Mouse (Mus musculus): ENCODE data around the gene Fam131a. TPM values are rescaled to one million over a fixed set of nuclear protein-coding genes. Genes with fewer than 3 reads are reported as not detected.
"Not testable (repeated sequence)": the region's sequence is repeated elsewhere in the genome, so short reads cannot be mapped to it uniquely, and the experiment has no call there.

The Fam131a gene
- 42.2 and 48.6 TPM in 2 replicates for polyA plus RNA-seq (2015; fragmentation: Nextera tagmentation; extraction: Ambion mirVana)

DNA sequence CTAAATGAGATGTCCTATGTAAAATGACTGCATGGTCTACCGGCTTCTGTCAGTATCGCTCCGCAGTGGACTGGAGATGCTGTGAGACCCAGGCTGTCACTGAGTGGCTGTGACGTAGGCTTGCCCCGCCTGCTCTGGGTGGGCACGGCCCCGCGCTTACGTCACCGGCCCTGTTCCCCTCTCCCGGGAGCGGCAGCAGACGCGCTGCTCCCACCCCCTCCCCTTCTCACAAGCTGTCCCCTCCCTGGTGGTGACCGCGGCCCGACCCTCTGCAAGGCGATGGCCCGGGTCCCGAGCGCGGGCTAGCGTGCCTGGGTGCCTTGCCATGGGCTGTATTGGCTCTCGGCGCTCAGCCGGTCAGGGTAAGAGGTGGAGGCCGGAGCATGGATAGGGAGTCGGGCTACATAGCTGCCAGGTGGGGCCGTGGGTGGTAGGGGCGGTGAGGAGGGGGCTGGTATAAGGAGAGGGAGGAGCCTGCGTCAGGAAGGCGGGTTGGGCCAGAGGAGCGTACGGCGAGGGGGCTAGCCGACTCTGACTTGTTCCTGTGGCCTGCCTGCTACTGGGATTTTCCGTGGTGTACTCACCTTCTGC lies at the start of gene Fam131a:
Gene Fam131a (plus strand): TSS at position 131 of the 591 bp plus-strand sequence.
- WGBS, result under 1% methylated on average over 37 of the region's 37 CpGs
- peak; percentile 94 for ATAC-seq (ENCODE audit: low FRiP score)
- Histone ChIP-seq H3K4me2 (peak within 1 kb of the TSS; percentile 88), H3K9me3 (replicated peaks) (no peaks in the 10 kb centered on the region), H3K27ac (replicated peaks) (peak within 1 kb of the TSS; percentile 98), H3K4me3 (replicated peaks) (peak within 1 kb of the TSS; percentile 71), H3K27me3 (replicated peaks) (no peaks in the 10 kb centered on the region), H3K9ac (replicated peaks) (peak within 1 kb of the TSS; percentile 82), H3K4me1 (peaks cover 48% of the 10 kb centered on the region), H3K36me3 (peaks cover 40% of the 10 kb centered on the region)

DNA sequence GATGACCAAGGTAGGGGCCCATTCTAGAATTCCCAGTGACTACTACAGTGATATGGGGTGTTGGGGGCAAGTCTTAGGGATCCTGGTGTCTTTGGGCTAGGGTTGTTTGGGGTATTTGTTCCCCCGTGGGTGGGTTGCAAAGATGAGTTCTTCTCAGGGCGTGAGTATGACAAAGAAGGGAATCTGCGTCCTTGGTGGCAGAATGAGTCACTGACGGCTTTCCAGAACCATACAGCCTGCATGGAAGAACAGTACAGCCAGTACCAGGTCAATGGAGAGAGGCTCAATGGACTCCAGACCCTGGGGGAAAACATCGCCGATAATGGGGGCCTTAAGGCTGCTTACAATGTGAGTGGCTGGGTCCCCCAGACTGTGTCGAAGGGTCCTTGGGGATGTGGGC lies 49.1 kb upstream of the Fam131a start:
- Histone ChIP-seq H3K27me3 (replicated peaks) (no peaks in the 10 kb centered on the region), H3K4me3 (replicated peaks) (no peak overlapping the region), H3K4me2 (no peak overlapping the region), H3K4me1 (peaks cover 3% of the 10 kb centered on the region; the same call in 1 of the 2 replicates), H3K27ac (replicated peaks) (no peak overlapping the region), H3K9me3 (replicated peaks) (no peaks in the 10 kb centered on the region), H3K36me3 (peaks cover 29% of the 10 kb centered on the region), H3K9ac (replicated peaks) (no peak overlapping the region)
- no peak for ATAC-seq (ENCODE audit: low FRiP score)
- 91% methylated on average over 7 of the region's 7 CpGs for WGBS

DNA sequence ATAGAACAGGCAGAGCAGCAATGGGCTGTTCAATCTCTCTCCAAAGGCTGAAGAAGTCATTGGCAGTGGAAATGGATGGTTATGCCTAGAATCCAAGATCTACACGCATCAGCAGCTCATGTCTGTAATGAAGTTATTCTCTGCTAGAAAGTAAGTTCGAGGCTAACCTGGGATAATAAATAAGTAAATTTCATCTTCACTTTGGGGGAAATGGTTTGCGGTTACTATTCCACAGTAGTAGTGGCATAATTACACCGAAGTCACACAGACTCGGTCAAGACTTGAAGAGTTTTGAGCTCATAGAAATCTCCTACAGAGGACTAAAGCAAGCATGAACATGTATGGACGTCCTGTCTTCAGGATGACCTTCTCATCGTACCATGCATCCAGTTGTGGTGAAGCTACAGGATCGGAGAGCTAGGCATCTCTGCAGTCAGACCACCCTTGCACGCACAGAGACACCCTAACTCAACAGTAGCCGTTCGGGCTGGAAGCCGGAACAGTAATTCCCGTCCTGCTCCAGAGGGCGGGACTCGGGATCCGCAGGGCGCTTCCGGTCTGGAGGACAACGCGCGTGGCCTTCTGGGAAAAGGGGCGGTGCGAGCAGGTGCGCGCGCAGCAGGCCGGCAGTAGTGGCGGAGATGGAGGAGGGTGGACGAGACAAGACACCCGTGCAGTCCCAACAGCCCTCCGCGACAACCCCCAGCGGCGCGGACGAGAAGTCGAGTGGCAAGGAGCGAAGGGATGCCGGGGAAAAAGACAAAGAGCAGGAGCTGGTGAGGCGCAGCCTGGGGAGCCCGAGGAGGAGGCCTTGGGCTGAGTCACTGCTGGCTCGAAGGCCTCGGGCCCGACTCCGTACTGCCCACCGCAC lies 41.7 kb upstream of the Fam131a start, which contains the start of gene Psmd2:
Gene Psmd2 (plus strand): TSS at position 577 of the 871 bp plus-strand sequence.
- 2% methylated on average over 46 of the region's 46 CpGs for WGBS
- H3K27me3 ChIP-seq (replicated peaks), result no peaks in the 10 kb centered on the region
- peak within 1 kb of the TSS; percentile 88 for H3K4me2 ChIP-seq
- H3K4me1 ChIP-seq, result peaks cover 18% of the 10 kb centered on the region
- peak; percentile 97 for ATAC-seq (ENCODE audit: low FRiP score)
- peaks cover 22% of the 10 kb centered on the region for H3K36me3 ChIP-seq
- H3K27ac ChIP-seq (replicated peaks), result peak within 1 kb of the TSS; percentile 83
- H3K4me3 ChIP-seq (replicated peaks), result peak within 1 kb of the TSS; percentile 92
- no peaks in the 10 kb centered on the region for H3K9me3 ChIP-seq (replicated peaks)
- H3K9ac ChIP-seq (replicated peaks), result peak within 1 kb of the TSS; percentile 94

DNA sequence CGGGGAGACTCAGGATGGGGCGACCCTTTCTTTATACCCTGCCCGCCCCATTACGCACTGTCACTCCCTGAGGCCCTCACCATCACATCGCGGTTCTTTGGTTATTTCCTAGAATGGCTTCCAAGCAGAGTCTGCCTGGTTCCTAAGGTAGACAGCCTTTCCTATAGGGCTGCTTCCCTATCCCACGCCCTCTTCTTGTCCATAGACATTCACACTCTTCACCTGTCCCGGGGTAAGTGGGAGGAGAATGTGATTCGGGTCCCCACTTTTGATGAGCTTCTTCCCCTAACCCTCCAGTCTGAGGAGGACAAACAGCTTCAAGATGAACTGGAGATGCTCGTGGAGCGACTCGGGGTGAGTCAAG lies 41.1 kb upstream of the Fam131a start:
- WGBS, result 10% methylated on average over 12 of the region's 12 CpGs
- Histone ChIP-seq H3K9me3 (replicated peaks) (no peaks in the 10 kb centered on the region), H3K4me2 (peak overlapping the region; percentile 88), H3K4me1 (peaks cover 18% of the 10 kb centered on the region), H3K4me3 (replicated peaks) (peak overlapping the region; percentile 92), H3K9ac (replicated peaks) (peak overlapping the region; percentile 94), H3K27me3 (replicated peaks) (no peaks in the 10 kb centered on the region), H3K36me3 (peaks cover 28% of the 10 kb centered on the region), H3K27ac (replicated peaks) (peak overlapping the region; percentile 83)
- no peak; the same call in 1 of the 2 replicates for ATAC-seq (ENCODE audit: low FRiP score)

DNA sequence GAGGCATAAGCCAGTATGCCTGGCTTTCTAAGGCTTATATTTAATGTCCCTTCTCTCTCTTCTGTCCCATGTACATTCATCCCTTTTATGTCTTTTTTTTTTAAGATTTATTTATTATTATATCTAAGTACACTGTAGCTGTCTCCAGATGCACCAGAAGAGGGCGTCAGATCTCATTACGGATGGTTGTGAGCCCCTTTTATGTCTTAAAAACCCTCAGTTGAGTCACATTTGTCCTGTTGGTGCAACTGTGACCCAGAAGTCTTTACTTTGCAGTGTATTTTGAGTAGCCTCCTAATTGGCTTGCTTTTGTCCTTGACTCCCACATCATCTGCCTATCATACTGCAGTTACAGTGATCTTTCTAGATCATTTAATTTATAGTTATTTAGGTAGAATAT lies 39.7 kb upstream of the Fam131a start:
- H3K4me1 ChIP-seq, result peaks cover 18% of the 10 kb centered on the region
- H3K27me3 ChIP-seq (replicated peaks), result no peaks in the 10 kb centered on the region
- no peak for ATAC-seq (ENCODE audit: low FRiP score)
- WGBS, result 50% methylated on average over 2 of the region's 2 CpGs
- H3K4me3 ChIP-seq (replicated peaks), result no peak overlapping the region
- H3K27ac ChIP-seq (replicated peaks), result no peak overlapping the region
- H3K9me3 ChIP-seq (replicated peaks), result no peaks in the 10 kb centered on the region
- H3K4me2 ChIP-seq, result peak overlapping the region; percentile 88
- H3K36me3 ChIP-seq, result peaks cover 42% of the 10 kb centered on the region
- no peak overlapping the region for H3K9ac ChIP-seq (replicated peaks)

DNA sequence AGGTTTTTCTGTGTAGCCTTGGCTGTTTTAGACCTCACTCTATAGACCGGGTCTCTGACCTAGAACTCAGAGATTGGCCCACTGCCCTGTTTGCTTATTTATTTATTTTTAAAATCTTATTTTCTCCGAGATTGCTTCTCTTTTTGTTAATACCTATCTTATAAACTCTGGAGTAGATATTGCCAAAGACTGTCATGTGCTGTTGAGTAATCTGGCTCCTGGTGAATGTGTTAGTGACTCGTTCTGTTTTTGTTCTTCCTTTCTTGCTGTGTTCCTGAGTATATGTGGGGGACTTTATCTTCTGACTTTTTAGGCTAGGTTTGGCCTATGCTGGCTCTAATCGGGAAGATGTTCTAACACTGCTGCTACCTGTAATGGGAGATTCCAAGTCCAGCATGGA lies 35.4 kb upstream of the Fam131a start:
- peaks cover 85% of the 10 kb centered on the region for H3K36me3 ChIP-seq
- H3K9me3 ChIP-seq (replicated peaks), result no peaks in the 10 kb centered on the region
- H3K27ac ChIP-seq (replicated peaks), result no peak overlapping the region
- no peak for ATAC-seq (ENCODE audit: low FRiP score)
- no peaks in the 10 kb centered on the region for H3K27me3 ChIP-seq (replicated peaks)
- H3K9ac ChIP-seq (replicated peaks), result no peak overlapping the region
- peaks cover 8% of the 10 kb centered on the region for H3K4me1 ChIP-seq
- WGBS, result 95% methylated on average over 4 of the region's 4 CpGs
- no peak overlapping the region for H3K4me2 ChIP-seq
- no peak overlapping the region for H3K4me3 ChIP-seq (replicated peaks)

DNA sequence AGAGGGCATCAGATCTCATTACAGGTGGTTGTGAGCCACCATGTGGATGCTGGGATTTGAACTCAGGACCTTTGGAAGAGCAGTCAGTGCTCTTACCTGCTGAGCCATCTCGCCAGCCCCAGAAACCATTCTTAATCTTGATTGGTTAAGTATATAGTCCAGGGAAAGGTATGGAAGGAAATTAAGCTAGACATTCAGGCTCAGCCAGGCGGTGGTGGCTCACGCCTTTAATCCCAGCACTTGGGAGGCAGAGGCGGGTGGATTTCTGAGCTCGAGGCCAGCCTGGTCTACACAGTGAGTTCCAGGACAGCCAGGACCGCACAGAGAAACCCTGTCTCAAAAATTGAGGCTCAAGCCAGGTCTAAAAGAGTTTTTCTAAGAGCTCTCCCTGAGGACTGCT lies 25.0 kb upstream of the Fam131a start, which contains the start of gene Eif4g1:
Gene Eif4g1 (plus strand): TSS at position 301 of the 400 bp plus-strand sequence.
- not testable (repeated sequence) for H3K4me2 ChIP-seq; H3K4me1 ChIP-seq; ATAC-seq (ENCODE audit: low FRiP score); H3K4me3 ChIP-seq (replicated peaks); H3K9me3 ChIP-seq (replicated peaks); H3K9ac ChIP-seq (replicated peaks); H3K27me3 ChIP-seq (replicated peaks); H3K27ac ChIP-seq (replicated peaks)
- WGBS, result 99% methylated on average over 5 of the region's 6 CpGs
- peaks cover 18% of the 10 kb centered on the region for H3K36me3 ChIP-seq

DNA sequence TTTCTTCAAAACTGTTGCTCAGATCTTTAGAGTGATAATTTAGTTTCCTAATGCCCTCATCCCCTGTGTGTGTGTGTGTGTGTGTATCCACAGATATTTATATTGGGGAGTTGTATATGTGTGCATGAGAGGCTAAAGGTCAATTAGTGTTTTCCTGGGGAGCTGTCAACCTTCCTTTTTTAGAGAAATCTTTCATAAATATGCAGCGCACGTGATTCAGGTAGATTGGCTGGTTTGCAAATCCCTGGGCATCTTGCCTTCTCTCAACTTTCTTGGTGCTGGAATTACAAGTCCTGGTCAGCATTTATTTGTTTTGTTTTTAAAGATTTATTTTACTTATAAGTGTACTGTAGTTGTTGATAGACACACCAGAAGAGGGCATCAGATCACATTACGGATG lies 22.8 kb upstream of the Fam131a start:
- H3K9me3 ChIP-seq (replicated peaks), result no peaks in the 10 kb centered on the region
- H3K9ac ChIP-seq (replicated peaks), result no peak overlapping the region
- no peaks in the 10 kb centered on the region for H3K27me3 ChIP-seq (replicated peaks)
- H3K4me3 ChIP-seq (replicated peaks), result no peak overlapping the region
- whole genome bisulfite sequencing, result 89% methylated on average over 3 of the region's 3 CpGs
- no peak overlapping the region for H3K27ac ChIP-seq (replicated peaks)
- ATAC-seq (ENCODE audit: low FRiP score), result no peak
- H3K36me3 ChIP-seq, result peaks cover 8% of the 10 kb centered on the region
- H3K4me2 ChIP-seq, result no peak overlapping the region
- peaks cover 22% of the 10 kb centered on the region for H3K4me1 ChIP-seq

DNA sequence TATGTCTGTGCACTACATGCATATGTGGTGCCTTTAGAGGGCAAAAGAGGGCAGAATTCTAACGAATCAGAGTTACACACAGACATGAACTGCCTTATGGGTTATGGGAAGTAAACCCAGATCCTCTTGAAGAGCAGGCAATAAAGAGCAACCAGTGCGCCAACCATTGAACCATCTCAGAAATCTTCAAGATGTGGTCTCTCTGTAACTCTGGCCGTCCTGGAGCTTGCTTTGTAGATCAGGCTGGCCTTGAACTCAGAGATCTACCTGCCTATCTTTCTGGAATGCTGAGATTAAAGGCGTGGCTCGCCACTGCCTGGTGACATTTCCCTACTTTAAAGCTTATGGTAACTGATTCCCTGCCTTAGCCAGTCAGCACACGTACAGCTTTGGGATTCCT lies 21.2 kb upstream of the Fam131a start:
- Histone ChIP-seq H3K9ac (replicated peaks) (no peak overlapping the region), H3K4me2 (peak overlapping the region; percentile 97), H3K27ac (replicated peaks) (no peak overlapping the region), H3K36me3 (peaks cover 22% of the 10 kb centered on the region), H3K9me3 (replicated peaks) (no peaks in the 10 kb centered on the region), H3K4me3 (replicated peaks) (peak overlapping the region; percentile 94), H3K27me3 (replicated peaks) (no peaks in the 10 kb centered on the region), H3K4me1 (peaks cover 23% of the 10 kb centered on the region)
- no peak for ATAC-seq (ENCODE audit: low FRiP score)
- WGBS, result 26% methylated on average over 6 of the region's 6 CpGs

DNA sequence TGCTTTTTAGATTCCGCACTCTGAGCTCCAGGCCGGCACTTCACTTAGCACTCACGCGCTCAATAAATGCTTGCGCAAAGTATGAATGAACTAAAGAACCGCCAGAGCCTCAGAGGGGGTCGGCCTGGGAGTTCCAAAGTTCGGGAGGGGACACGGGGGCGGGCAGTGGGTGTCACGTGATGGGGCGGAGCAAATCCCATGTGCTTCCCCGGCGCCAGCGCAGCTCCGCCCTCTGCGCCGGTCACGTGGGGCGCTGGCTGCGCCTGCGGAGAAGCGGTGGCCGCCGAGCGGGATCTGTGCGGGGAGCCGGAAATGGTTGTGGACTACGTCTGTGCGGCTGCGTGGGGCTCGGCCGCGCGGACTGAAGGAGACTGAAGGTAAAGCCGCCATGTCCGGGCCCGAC lies 20.5 kb upstream of the Fam131a start:
- H3K27ac ChIP-seq (replicated peaks), result peak overlapping the region; percentile 87
- peak overlapping the region; percentile 94 for H3K4me3 ChIP-seq (replicated peaks)
- peak overlapping the region; percentile 97 for H3K4me2 ChIP-seq
- ATAC-seq (ENCODE audit: low FRiP score), result peak; percentile 98
- peak overlapping the region; percentile 89 for H3K9ac ChIP-seq (replicated peaks)
- H3K4me1 ChIP-seq, result peaks cover 23% of the 10 kb centered on the region
- under 1% methylated on average over 31 of the region's 38 CpGs for WGBS
- peaks cover 28% of the 10 kb centered on the region for H3K36me3 ChIP-seq
- no peaks in the 10 kb centered on the region for H3K9me3 ChIP-seq (replicated peaks)
- no peaks in the 10 kb centered on the region for H3K27me3 ChIP-seq (replicated peaks)

DNA sequence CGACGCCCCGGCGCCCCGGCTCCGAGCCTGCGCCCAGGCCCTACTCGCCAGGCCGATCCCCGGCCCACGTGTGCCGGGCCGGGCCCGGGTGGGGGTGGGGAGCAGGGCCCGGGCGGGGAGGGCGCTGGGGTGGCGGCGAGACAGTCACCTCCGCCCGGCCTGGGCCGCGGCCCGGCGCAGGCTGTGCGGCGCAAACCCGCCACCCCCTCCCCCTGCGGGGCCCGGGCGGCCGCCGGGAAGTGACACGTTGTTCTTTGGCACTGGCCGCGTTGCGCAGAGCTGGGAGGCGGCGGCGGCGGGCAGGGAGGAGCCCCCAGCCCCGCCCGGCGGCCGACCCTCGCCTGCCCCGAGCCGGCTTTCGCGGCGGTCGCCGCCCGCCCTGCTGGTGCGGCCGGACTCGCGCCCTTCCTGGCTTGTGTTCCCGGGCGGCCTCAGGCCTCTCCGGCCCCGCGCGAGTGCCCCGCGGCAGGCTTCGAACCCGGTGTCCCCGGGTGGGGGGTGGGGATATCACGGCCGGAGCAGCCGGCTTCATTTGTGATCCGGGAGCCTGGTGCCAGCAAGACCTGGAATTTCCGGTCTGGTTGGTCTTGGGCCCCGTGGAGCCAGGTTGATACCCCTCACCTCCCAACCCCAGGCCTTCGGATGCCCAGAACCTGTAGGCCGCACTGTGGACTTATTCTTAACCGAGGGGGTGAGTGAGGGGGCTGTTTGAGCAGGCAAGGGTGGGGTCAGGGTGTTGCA lies 19.9 kb upstream of the Fam131a start:
- peak; percentile 84 for ATAC-seq (ENCODE audit: low FRiP score)
- H3K27ac ChIP-seq (replicated peaks), result peak overlapping the region; percentile 87
- peak overlapping the region; percentile 89 for H3K9ac ChIP-seq (replicated peaks)
- H3K27me3 ChIP-seq (replicated peaks), result no peaks in the 10 kb centered on the region
- peak overlapping the region; percentile 94 for H3K4me3 ChIP-seq (replicated peaks)
- H3K4me2 ChIP-seq, result peak overlapping the region; percentile 97
- H3K4me1 ChIP-seq, result peaks cover 26% of the 10 kb centered on the region
- 1% methylated on average over 51 of the region's 78 CpGs for WGBS
- H3K9me3 ChIP-seq (replicated peaks), result no peaks in the 10 kb centered on the region
- peaks cover 34% of the 10 kb centered on the region for H3K36me3 ChIP-seq
